Mouse (Mus musculus) myocyte (in vitro differentiated cells): ENCODE results near the gene Trmt6.

Experiments
- CEBPB ChIP-seq: IDR thresholded peaks from 2 replicates; pipeline ENCODE4 v1.6.1; 2011; ENCODE audit warnings: mild to moderate bottlenecking, moderate library complexity; ENCODE audit not compliant: poor library complexity, insufficient read depth, severe bottlenecking
- E2F4 ChIP-seq: IDR thresholded peaks from one replicate; pipeline ENCODE4 v1.6.1; 2011; ENCODE audit warnings: mild to moderate bottlenecking, control low read depth, moderate library complexity; ENCODE audit not compliant: insufficient read depth
- MYOD1 ChIP-seq, 3 experiments: IDR thresholded peaks; one replicate each; pipeline ENCODE4 v1.6.1; 2011; ENCODE audit warnings: control low read depth in 2 of 3, low read depth in 2 of 3, mild to moderate bottlenecking in 2 of 3, moderate library complexity in 1 of 3; ENCODE audit not compliant: insufficient read length in 2 of 3, control insufficient read depth in 1 of 3
- MYOG ChIP-seq, 3 experiments: IDR thresholded peaks; one replicate each; pipeline ENCODE4 v1.6.1; 2011; ENCODE audit warnings: control low read depth in 2 of 3, low read depth in 2 of 3, mild to moderate bottlenecking in 2 of 3; ENCODE audit not compliant: insufficient read length in 2 of 3, control insufficient read depth in 1 of 3, insufficient read depth in 1 of 3
- POLR2A ChIP-seq: IDR thresholded peaks from one replicate; pipeline ENCODE4 v1.6.1; 2011; ENCODE audit warnings: low read depth, mild to moderate bottlenecking, control low read depth, moderate library complexity; ENCODE audit not compliant: insufficient read length
- POLR2AphosphoS2 ChIP-seq: IDR thresholded peaks from one replicate; pipeline ENCODE4 v1.6.1; 2011; ENCODE audit warnings: low read depth, control low read depth; ENCODE audit not compliant: insufficient read length
- TCF3 ChIP-seq: IDR thresholded peaks from one replicate; pipeline ENCODE4 v1.6.1; 2011; ENCODE audit warnings: low read depth, control low read depth; ENCODE audit not compliant: insufficient read length
- USF1 ChIP-seq: IDR thresholded peaks from one replicate; pipeline ENCODE4 v1.6.1; 2011; ENCODE audit warnings: low read depth, mild to moderate bottlenecking, control low read depth, moderate library complexity

DNA sequence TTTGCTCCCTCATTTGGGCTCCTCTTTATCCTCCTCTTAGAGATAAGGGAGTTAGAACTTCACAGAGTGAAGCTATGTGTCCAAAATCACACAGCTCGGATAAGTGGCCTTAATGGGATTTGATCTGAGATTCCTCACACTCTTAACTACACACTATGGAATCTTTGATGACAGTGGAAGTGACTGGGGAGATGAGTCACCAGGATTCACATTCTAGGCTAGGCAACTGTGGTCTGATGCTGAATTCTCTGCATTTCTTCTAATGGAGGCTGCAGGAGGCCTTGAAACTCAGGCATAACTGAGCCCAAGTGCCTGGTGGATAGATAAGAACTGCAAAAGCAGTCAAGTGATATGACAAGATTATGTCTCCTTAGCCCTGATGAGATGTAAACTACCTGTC lies 45.0 kb downstream of the Trmt6 start:
- TF ChIP-seq POLR2AphosphoS2 (no peak), POLR2A (no peak), E2F4 (no peak), USF1 (no peak), MYOG (IDR thresholded peaks at IDR 0.05; ENCODE audit: control insufficient read depth in 1 of 3, insufficient read depth in 1 of 3, insufficient read length in 2 of 3, low read depth in 2 of 3) (no peak), MYOD1 (IDR thresholded peaks at IDR 0.05; ENCODE audit: control insufficient read depth in 1 of 3, insufficient read length in 2 of 3, low read depth in 2 of 3) (no peak), TCF3 (no peak), CEBPB (no peak)
